Mouse (Mus musculus): ENCODE measurements around the gene Sel1l3. TPM values are rescaled to one million over a fixed set of nuclear protein-coding genes. Genes with fewer than 3 reads are reported as not detected.
A peak's percentile ranks its signal among the peaks of the same experiment; 100 is the strongest.

The Sel1l3 gene
- polyA plus RNA-seq, 1 experiment from 2014 or later = 2.0 TPM

- DNase-seq (ENCODE audit: low spot score) (no peak), ATAC-seq (no peak)
- TF ChIP-seq EP300 (IDR thresholded peaks at IDR 0.05) (no peak), CTCF (IDR thresholded peaks at IDR 0.05) (no peak)
- H3K4me1 ChIP-seq (ENCODE audit: insufficient read depth, low read depth, low read length) = no peaks in the 10 kb centered on the region
- no peak overlapping the region for H3K9ac ChIP-seq (replicated peaks; ENCODE audit: low read depth)
- no peak overlapping the region for H3K4me2 ChIP-seq (replicated peaks; ENCODE audit: low read depth, low read length)
- 55% methylated on average over 9 of the region's 9 CpGs for WGBS
- H3K36me3 ChIP-seq (ENCODE audit: insufficient read depth, low read length) = no peaks in the 10 kb centered on the region
- no peaks in the 10 kb centered on the region for H3K9me3 ChIP-seq (ENCODE audit: low read length)
- H3K27ac ChIP-seq (ENCODE audit: low read length) = no peak overlapping the region
- H3K4me3 ChIP-seq (ENCODE audit: low read depth, low read length) = no peak overlapping the region
- H3K27me3 ChIP-seq (replicated peaks; ENCODE audit: insufficient read depth, low read length) = no peaks in the 10 kb centered on the region
Observed at GRCm38 (mm10) chr5:53108026-53108425, 105.7 kb downstream of the Sel1l3 start.

GRCm38 (mm10) chr5:53106731-53107130, 107.0 kb downstream of the Sel1l3 start:
- ATAC-seq (no peak), DNase-seq (ENCODE audit: low spot score) (no peak)
- H3K4me1 ChIP-seq (ENCODE audit: insufficient read depth, low read depth, low read length) = no peaks in the 10 kb centered on the region
- TF ChIP-seq EP300 (IDR thresholded peaks at IDR 0.05) = no peak
- no peaks in the 10 kb centered on the region for H3K36me3 ChIP-seq (ENCODE audit: insufficient read depth, low read length)
- H3K4me3 ChIP-seq (ENCODE audit: low read depth, low read length) = no peak overlapping the region
- H3K9me3 ChIP-seq (ENCODE audit: low read length) = no peaks in the 10 kb centered on the region
- 18% methylated on average over 4 of the region's 4 CpGs for WGBS
- H3K27ac ChIP-seq (ENCODE audit: low read length) = no peak overlapping the region
- H3K27me3 ChIP-seq (replicated peaks; ENCODE audit: insufficient read depth, low read length) = no peaks in the 10 kb centered on the region
- no peak overlapping the region for H3K9ac ChIP-seq (replicated peaks; ENCODE audit: low read depth)
- H3K4me2 ChIP-seq (replicated peaks; ENCODE audit: low read depth, low read length) = no peak overlapping the region

- DNase-seq (ENCODE audit: low spot score) (peak; percentile 55), ATAC-seq (peak; percentile 78)
- Histone ChIP-seq H3K27me3 (replicated peaks; ENCODE audit: insufficient read depth, low read length) (no peaks in the 10 kb centered on the region), H3K36me3 (ENCODE audit: insufficient read depth, low read length) (no peaks in the 10 kb centered on the region), H3K9me3 (ENCODE audit: low read length) (no peaks in the 10 kb centered on the region), H3K4me2 (replicated peaks; ENCODE audit: low read depth, low read length) (no peak overlapping the region), H3K4me3 (ENCODE audit: low read depth, low read length) (no peak overlapping the region), H3K9ac (replicated peaks; ENCODE audit: low read depth) (no peak overlapping the region), H3K27ac (ENCODE audit: low read length) (no peak overlapping the region), H3K4me1 (ENCODE audit: insufficient read depth, low read depth, low read length) (no peaks in the 10 kb centered on the region)
- 44% methylated on average over 4 of the region's 4 CpGs for WGBS
- TF ChIP-seq CTCF (IDR thresholded peaks at IDR 0.05) = no peak
- no peak for TF ChIP-seq EP300 (IDR thresholded peaks at IDR 0.05)
Observed at GRCm38 (mm10) chr5:53106125-53106524, 107.6 kb downstream of the Sel1l3 start.

- Histone ChIP-seq H3K9me3 (ENCODE audit: low read length) (no peaks in the 10 kb centered on the region), H3K27ac (ENCODE audit: low read length) (no peak overlapping the region), H3K9ac (replicated peaks; ENCODE audit: low read depth) (no peak overlapping the region), H3K4me1 (ENCODE audit: insufficient read depth, low read depth, low read length) (no peaks in the 10 kb centered on the region), H3K27me3 (replicated peaks; ENCODE audit: insufficient read depth, low read length) (no peaks in the 10 kb centered on the region), H3K36me3 (ENCODE audit: insufficient read depth, low read length) (no peaks in the 10 kb centered on the region), H3K4me3 (ENCODE audit: low read depth, low read length) (no peak overlapping the region), H3K4me2 (replicated peaks; ENCODE audit: low read depth, low read length) (no peak overlapping the region)
- peak; percentile 61 for DNase-seq (ENCODE audit: low spot score)
- peak; percentile 45 for ATAC-seq
- 63% methylated on average over 8 of the region's 8 CpGs for WGBS
- TF ChIP-seq EP300 (IDR thresholded peaks at IDR 0.05) (no peak), CTCF (IDR thresholded peaks at IDR 0.05) (peak; percentile 57)
Observed at GRCm38 (mm10) chr5:53105716-53106115, 108.0 kb downstream of the Sel1l3 start.

GRCm38 (mm10) chr5:53104177-53104855, 109.4 kb downstream of the Sel1l3 start:
- H3K4me3 ChIP-seq (ENCODE audit: low read depth, low read length) = no peak overlapping the region
- ATAC-seq = no peak

GRCm38 (mm10) chr5:53101848-53102473, 111.8 kb downstream of the Sel1l3 start:
- no peak for DNase-seq (ENCODE audit: low spot score)

More at GRCm38 (mm10) chr5:53104177-53104855, 109.4 kb downstream of the Sel1l3 start:
- Histone ChIP-seq H3K9me3 (ENCODE audit: low read length) (no peaks in the 10 kb centered on the region), H3K27me3 (replicated peaks; ENCODE audit: insufficient read depth, low read length) (no peaks in the 10 kb centered on the region), H3K4me2 (replicated peaks; ENCODE audit: low read depth, low read length) (no peak overlapping the region), H3K36me3 (ENCODE audit: insufficient read depth, low read length) (no peaks in the 10 kb centered on the region), H3K9ac (replicated peaks; ENCODE audit: low read depth) (no peak overlapping the region), H3K27ac (ENCODE audit: low read length) (no peak overlapping the region), H3K4me1 (ENCODE audit: insufficient read depth, low read depth, low read length) (no peaks in the 10 kb centered on the region)
- TF ChIP-seq CTCF (IDR thresholded peaks at IDR 0.05) (no peak), EP300 (IDR thresholded peaks at IDR 0.05) (no peak)
- DNase-seq (ENCODE audit: low spot score) = no peak
- 56% methylated on average over 13 of the region's 13 CpGs for WGBS

More at GRCm38 (mm10) chr5:53101848-53102473, 111.8 kb downstream of the Sel1l3 start:
- ATAC-seq = no peak
- H3K4me2 ChIP-seq (replicated peaks; ENCODE audit: low read depth, low read length) = no peak overlapping the region
- no peaks in the 10 kb centered on the region for H3K9me3 ChIP-seq (ENCODE audit: low read length)
- H3K4me1 ChIP-seq (ENCODE audit: insufficient read depth, low read depth, low read length) = no peaks in the 10 kb centered on the region
- WGBS = 66% methylated on average over 12 of the region's 12 CpGs
- no peaks in the 10 kb centered on the region for H3K27me3 ChIP-seq (replicated peaks; ENCODE audit: insufficient read depth, low read length)
- H3K9ac ChIP-seq (replicated peaks; ENCODE audit: low read depth) = no peak overlapping the region
- H3K4me3 ChIP-seq (ENCODE audit: low read depth, low read length) = no peak overlapping the region
- no peaks in the 10 kb centered on the region for H3K36me3 ChIP-seq (ENCODE audit: insufficient read depth, low read length)
- no peak for TF ChIP-seq EP300 (IDR thresholded peaks at IDR 0.05)
- TF ChIP-seq CTCF (IDR thresholded peaks at IDR 0.05) = no peak
- no peak overlapping the region for H3K27ac ChIP-seq (ENCODE audit: low read length)

All from lung, postnatal 0 days (tissue).